Mouse (Mus musculus) colon, adult 2 months (tissue): Measurements from ENCODE around the gene Serpinb5. TPM values are rescaled to one million over a fixed set of nuclear protein-coding genes. Genes with fewer than 3 reads are reported as not detected.

Source experiments
- polyA plus RNA-seq: library from polyadenylated mRNA; depleted of rRNA; stranded (reverse); fragments of >200 nt; gene quantifications from 2 replicates; pipeline ENCODE4 v1.2.3, GENCODE M21; 2012; rRNA removed

Serpinb5 gene
- polyA plus RNA-seq = 4.6 and 5.2 TPM in 2 replicates

DNA sequence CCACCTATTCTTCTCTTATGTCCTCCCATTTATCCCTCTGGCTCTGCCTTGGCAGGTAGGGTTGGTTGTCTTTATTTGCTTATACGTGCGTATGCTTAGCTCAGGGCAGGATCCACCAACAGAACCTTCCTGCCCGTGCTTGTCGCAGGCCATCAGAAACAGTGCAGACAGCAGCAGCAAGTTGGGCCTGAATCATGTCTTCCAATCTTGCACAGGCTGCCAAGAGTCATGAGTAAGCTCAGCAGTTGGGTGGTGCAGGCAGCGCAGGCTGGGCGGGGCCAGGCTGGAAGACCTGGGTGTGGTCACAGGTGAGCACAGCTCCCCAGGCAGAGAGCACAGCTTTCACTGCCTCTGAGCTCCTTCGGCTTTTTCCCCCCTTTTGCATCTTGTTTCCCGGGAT is at the start of gene Serpinb5:
Gene Serpinb5 (plus strand): TSS at position 327 of the 400 bp plus-strand sequence.

Other genes with a start within 250 kb of the Serpinb5 start
- gene Bcl2, start 146.9 kb upstream of the Serpinb5 start, polyA plus RNA-seq = 2.9 and 3.7 TPM in 2 replicates
- gene Kdsr, start 101.4 kb upstream of the Serpinb5 start, polyA plus RNA-seq = 21.6 and 23.0 TPM in 2 replicates
- gene Vps4b, start 64.4 kb upstream of the Serpinb5 start, polyA plus RNA-seq = 17.0 and 23.3 TPM in 2 replicates
- not detected in 2 replicates for gene Serpinb12, start 73.3 kb downstream of the Serpinb5 start, polyA plus RNA-seq
- gene Serpinb13, start 119.8 kb downstream of the Serpinb5 start, polyA plus RNA-seq = not detected in 2 replicates
- gene Serpinb3a, start 191.1 kb downstream of the Serpinb5 start, polyA plus RNA-seq = not detected in 2 replicates
- gene Serpinb3d, start 222.3 kb downstream of the Serpinb5 start, polyA plus RNA-seq = not detected in 2 replicates